Mouse (Mus musculus) stomach, embryonic 16.5 days (tissue): Measurements from ENCODE around the gene Chrnd. TPM values are rescaled to one million over a fixed set of nuclear protein-coding genes. Genes with fewer than 3 reads are reported as not detected.

ENCODE experiments used
- ATAC-seq: fragments of 200-750 bp; cut with Nextera tagmentation; 2 replicates; pipeline ENCODE4 v1.8.0; 2017; ENCODE audit warnings: moderate number of reproducible peaks, moderate TSS enrichment; ENCODE audit not compliant: insufficient read depth, low FRiP score
- H3K27ac ChIP-seq: fragments of 300-500 bp; sonication (generic); 2 replicates; pipeline ENCODE4 v1.5.1; 2014; ENCODE audit warnings: low read length
- H3K27me3 ChIP-seq: fragments of 300-500 bp; sonication (generic); 2 replicates; pipeline ENCODE4 v1.6.1; 2014; ENCODE audit warnings: low read length, control low read depth, mixed read lengths; ENCODE audit not compliant: control insufficient read depth, insufficient read depth
- H3K36me3 ChIP-seq: fragments of 300-500 bp; sonication (generic); 2 replicates; pipeline ENCODE4 v1.6.1; 2014; ENCODE audit warnings: low read length; ENCODE audit not compliant: control insufficient read depth, insufficient read depth
- H3K4me1 ChIP-seq: fragments of 300-500 bp; sonication (generic); 2 replicates; pipeline ENCODE4 v1.6.1; 2014; ENCODE audit warnings: low read length, control low read depth, mixed read lengths; ENCODE audit not compliant: control insufficient read depth, insufficient read depth
- H3K4me2 ChIP-seq: fragments of 300-500 bp; sonication (generic); 2 replicates; pipeline ENCODE4 v1.6.1; 2014; ENCODE audit warnings: low read depth, low read length, mixed read lengths
- H3K4me3 ChIP-seq: fragments of 300-500 bp; sonication (generic); replicated peaks from 2 replicates; pipeline ENCODE4 v1.5.1; 2014; ENCODE audit warnings: mild to moderate bottlenecking, low read length
- H3K9ac ChIP-seq: fragments of 300-500 bp; sonication (generic); 2 replicates; pipeline ENCODE4 v1.6.1; 2014; ENCODE audit warnings: low read length
- H3K9me3 ChIP-seq: fragments of 300-500 bp; sonication (generic); replicated peaks from 2 replicates; pipeline ENCODE4 v1.6.1; 2016; ENCODE audit warnings: low read length, control low read depth; ENCODE audit not compliant: control insufficient read depth
- WGBS: fragments of 180-500 bp; shearing (Covaris S2); extraction: QIAGEN DNeasy Blood & Tissue Kit; methylation state at CpG from one replicate; pipeline ENCODE4 v1.1.7; 2014; 5-methylcytosine and 5-hydroxymethylcytosine counted together
- polyA plus RNA-seq: library from polyadenylated mRNA; unstranded; fragments of >200 nt; fragmentation: Nextera tagmentation; extraction: Ambion mirVana; gene quantifications from 2 replicates; pipeline ENCODE4 v1.2.1, GENCODE M21; 2015

Gene Chrnd
- polyA plus RNA-seq, 1 experiment from 2014 or later: 2.0 TPM

DNA sequence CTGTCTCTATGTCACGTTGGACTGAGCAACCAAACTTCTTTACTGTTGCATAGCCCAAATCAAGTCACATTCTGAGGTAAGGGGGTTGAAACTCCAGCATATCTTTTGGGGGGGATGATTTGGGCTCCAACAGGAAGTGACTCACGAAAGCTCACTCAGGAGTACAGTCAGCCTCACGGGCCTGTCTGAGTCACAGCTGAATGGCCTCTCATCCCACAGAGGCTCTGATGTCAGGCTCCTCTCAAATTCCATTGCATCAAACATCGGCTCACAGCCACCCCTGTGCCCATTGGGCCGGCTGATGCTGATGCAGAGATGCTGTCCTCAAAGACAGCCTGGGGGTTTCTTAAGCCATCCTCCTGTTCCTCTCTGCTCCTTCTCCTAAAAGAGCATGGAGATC is 9.5 kb upstream of the Chrnd start:
- Histone ChIP-seq H3K4me1 (peaks cover 7% of the 10 kb centered on the region), H3K4me2 (no peak overlapping the region), H3K27me3 (peaks cover 25% of the 10 kb centered on the region), H3K9me3 (no peaks in the 10 kb centered on the region), H3K27ac (no peak overlapping the region), H3K36me3 (no peaks in the 10 kb centered on the region), H3K4me3 (no peak overlapping the region), H3K9ac (no peak overlapping the region)
- WGBS: 36% methylated on average over 5 of the region's 5 CpGs
- no peak for ATAC-seq

DNA sequence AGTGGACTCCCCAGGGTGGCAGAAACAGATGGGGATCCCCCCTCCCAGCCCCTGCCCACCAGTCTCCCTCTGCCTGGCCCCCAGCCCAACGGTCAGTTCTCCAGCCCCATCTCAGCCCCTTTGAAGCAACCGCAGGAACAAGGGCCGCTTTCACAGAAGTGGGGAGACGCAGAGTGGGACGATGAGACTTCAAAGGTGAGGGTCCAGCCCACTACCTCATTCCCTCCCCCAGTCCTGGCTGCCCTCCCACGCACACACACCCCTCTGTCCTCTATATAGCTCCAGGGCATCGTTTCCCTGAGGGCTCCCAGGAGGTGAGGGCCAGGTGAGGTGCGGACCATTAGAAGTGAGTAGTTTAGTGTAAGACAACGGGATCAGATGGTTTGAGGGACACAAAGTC is 7.4 kb upstream of the Chrnd start, which contains the start of gene Prss56:
Gene Prss56 (plus strand): TSS at position 301 of the 400 bp plus-strand sequence.
- H3K36me3 ChIP-seq: no peaks in the 10 kb centered on the region
- H3K4me3 ChIP-seq: no peak within 1 kb of the TSS
- no peak within 1 kb of the TSS for H3K9ac ChIP-seq
- H3K9me3 ChIP-seq: no peaks in the 10 kb centered on the region
- peaks cover 41% of the 10 kb centered on the region for H3K27me3 ChIP-seq
- 48% methylated on average over 9 of the region's 9 CpGs for WGBS
- no peak within 1 kb of the TSS for H3K4me2 ChIP-seq
- H3K27ac ChIP-seq: no peak within 1 kb of the TSS
- peaks cover 3% of the 10 kb centered on the region; the same call in 1 of the 2 replicates for H3K4me1 ChIP-seq
- ATAC-seq: no peak

- WGBS: 31% methylated on average over 15 of the region's 15 CpGs
- H3K9ac ChIP-seq: no peak overlapping the region
Measured at GRCm38 (mm10) chr1:87183998-87184750, 6.2 kb upstream of the Chrnd start.

GRCm38 (mm10) chr1:87184751-87185139 is 5.7 kb upstream of the Chrnd start:
- H3K4me1 ChIP-seq: peaks cover 3% of the 10 kb centered on the region; the same call in 1 of the 2 replicates
- no peak for ATAC-seq
- H3K4me2 ChIP-seq: peak overlapping the region; percentile 10; the same call in 1 of the 2 replicates
- no peaks in the 10 kb centered on the region for H3K36me3 ChIP-seq
- peaks cover 42% of the 10 kb centered on the region for H3K27me3 ChIP-seq
- H3K27ac ChIP-seq: no peak overlapping the region
- H3K9ac ChIP-seq: no peak overlapping the region
- no peak overlapping the region for H3K4me3 ChIP-seq
- H3K9me3 ChIP-seq: no peaks in the 10 kb centered on the region
- WGBS: 16% methylated on average over 20 of the region's 20 CpGs

More at GRCm38 (mm10) chr1:87183998-87184750, 6.2 kb upstream of the Chrnd start:
- Histone ChIP-seq H3K36me3 (no peaks in the 10 kb centered on the region), H3K4me2 (peak overlapping the region; percentile 10; the same call in 1 of the 2 replicates), H3K9me3 (no peaks in the 10 kb centered on the region), H3K27me3 (peaks cover 42% of the 10 kb centered on the region), H3K4me3 (no peak overlapping the region), H3K4me1 (peaks cover 3% of the 10 kb centered on the region; the same call in 1 of the 2 replicates), H3K27ac (no peak overlapping the region)
- ATAC-seq: no peak

DNA sequence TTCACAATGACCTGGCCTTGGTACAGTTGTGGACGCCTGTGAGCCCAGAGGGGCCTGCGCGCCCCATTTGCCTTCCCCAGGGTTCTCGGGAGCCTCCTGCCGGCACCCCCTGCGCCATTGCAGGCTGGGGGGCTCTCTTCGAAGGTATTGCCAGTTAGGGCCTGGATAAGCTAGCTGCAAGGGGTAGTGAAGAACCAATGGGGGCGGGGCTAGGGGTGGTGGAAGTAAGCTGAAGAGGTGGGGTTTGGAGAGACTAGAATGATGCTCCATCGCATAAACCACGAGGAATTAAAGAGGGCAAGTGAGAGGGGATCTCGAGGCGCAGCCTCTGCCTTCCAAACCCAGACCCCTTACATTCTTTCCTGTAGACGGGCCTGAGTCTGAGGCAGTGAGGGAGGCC is 4.9 kb upstream of the Chrnd start:
- Histone ChIP-seq H3K4me1 (peaks cover 3% of the 10 kb centered on the region; the same call in 1 of the 2 replicates), H3K9ac (no peak overlapping the region), H3K36me3 (no peaks in the 10 kb centered on the region), H3K9me3 (no peaks in the 10 kb centered on the region), H3K4me3 (no peak overlapping the region), H3K27ac (no peak overlapping the region), H3K4me2 (no peak overlapping the region), H3K27me3 (peaks cover 42% of the 10 kb centered on the region)
- 17% methylated on average over 13 of the region's 13 CpGs for WGBS
- ATAC-seq: no peak

DNA sequence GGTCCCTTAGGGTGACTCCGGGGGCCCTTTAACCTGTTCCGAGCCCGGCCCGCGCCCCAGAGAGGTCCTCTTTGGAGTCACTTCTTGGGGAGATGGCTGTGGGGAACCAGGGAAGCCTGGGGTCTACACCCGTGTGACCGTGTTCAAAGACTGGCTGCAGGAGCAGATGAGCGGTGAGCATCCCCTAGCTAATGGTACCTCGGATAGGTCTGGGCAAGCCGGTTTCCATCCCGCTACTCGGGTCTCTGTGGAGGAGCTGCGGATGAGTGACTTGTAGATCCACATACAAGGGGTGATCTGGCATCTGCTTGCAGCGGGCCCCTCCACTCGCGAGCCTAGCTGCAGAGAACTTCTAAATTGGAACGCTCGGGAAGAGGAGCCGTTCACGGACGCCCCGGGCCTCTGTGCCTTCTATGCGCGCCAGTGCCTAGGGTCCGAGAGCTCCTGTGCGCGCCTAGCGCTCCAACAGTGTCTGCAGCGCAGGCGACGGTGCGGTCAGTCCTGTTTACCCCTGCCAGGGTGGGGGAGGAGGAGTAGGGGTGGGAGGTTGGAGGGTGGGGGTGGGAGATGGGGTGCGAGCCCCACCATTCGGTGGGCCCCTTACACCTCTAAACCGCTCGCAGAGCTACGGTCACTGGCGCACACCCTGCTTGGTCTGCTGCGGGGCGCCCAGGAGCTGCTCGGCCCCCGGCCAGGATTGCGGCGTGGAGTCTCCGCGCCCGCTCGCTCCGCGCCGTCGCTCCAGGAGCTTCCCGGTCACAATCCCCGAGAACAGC is 4.0 kb upstream of the Chrnd start:
- H3K36me3 ChIP-seq: no peaks in the 10 kb centered on the region
- H3K4me1 ChIP-seq: peaks cover 3% of the 10 kb centered on the region; the same call in 1 of the 2 replicates
- H3K9ac ChIP-seq: peak overlapping the region; percentile 72
- peak overlapping the region; percentile 60 for H3K4me3 ChIP-seq
- H3K4me2 ChIP-seq: peak overlapping the region; percentile 98
- no peak overlapping the region for H3K27ac ChIP-seq
- H3K27me3 ChIP-seq: peaks cover 42% of the 10 kb centered on the region
- ATAC-seq: 0 out of 2 replicates have a peak, but pooled peaks have one; percentile 18
- no peaks in the 10 kb centered on the region for H3K9me3 ChIP-seq
- WGBS: 3% methylated on average over 54 of the region's 54 CpGs

DNA sequence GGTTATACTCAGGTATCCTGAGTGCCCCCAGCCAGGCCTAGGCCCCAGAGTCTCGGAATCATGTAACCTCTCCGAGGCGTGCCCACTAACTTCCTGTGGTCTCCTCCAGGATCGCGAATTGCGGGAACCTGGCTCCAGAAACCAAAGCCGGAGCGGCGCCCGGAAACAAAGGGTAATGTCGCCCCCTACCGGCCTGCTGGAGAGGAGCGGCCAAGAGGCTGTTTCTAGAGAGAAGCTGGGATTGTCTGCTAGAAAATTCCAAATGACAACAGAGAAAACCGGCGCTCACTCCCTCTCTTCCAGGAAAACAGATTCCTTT is 3.4 kb upstream of the Chrnd start:
- ATAC-seq: 0 out of 2 replicates have a peak, but pooled peaks have one; percentile 25
- H3K9me3 ChIP-seq: no peaks in the 10 kb centered on the region
- peak overlapping the region; percentile 72 for H3K9ac ChIP-seq
- peaks cover 3% of the 10 kb centered on the region; the same call in 1 of the 2 replicates for H3K4me1 ChIP-seq
- under 1% methylated on average over 15 of the region's 15 CpGs for WGBS
- no peaks in the 10 kb centered on the region for H3K36me3 ChIP-seq
- no peak overlapping the region for H3K27ac ChIP-seq
- H3K27me3 ChIP-seq: peaks cover 42% of the 10 kb centered on the region
- peak overlapping the region; percentile 60 for H3K4me3 ChIP-seq
- peak overlapping the region; percentile 98 for H3K4me2 ChIP-seq

DNA sequence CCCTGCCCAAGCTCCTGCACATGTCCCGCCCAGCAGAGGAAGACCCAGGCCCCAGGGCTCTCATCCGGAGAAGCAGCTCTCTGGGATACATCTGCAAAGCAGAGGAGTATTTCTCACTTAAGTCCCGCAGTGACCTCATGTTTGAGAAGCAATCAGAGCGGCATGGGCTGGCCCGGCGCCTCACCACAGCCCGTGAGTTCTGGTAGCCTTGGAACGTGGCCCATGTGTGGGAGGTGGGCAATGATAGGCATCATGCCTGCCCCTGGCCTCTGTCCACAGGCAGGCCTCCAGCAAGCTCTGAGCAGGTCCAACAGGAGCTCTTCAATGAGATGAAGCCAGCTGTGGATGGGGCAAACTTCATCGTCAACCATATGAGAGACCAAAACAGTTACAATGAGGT is 6.9 kb downstream of the Chrnd start:
- ATAC-seq: no peak
- no peaks in the 10 kb centered on the region for H3K9me3 ChIP-seq
- no peak overlapping the region for H3K27ac ChIP-seq
- H3K4me1 ChIP-seq: no peaks in the 10 kb centered on the region
- no peak overlapping the region for H3K9ac ChIP-seq
- no peaks in the 10 kb centered on the region for H3K36me3 ChIP-seq
- H3K4me3 ChIP-seq: no peak overlapping the region
- no peak overlapping the region for H3K4me2 ChIP-seq
- 76% methylated on average over 9 of the region's 9 CpGs for WGBS
- H3K27me3 ChIP-seq: no peaks in the 10 kb centered on the region
